Mouse (Mus musculus): ENCODE measurements around the gene Cenpo. TPM values are rescaled to one million over a fixed set of nuclear protein-coding genes. Genes with fewer than 3 reads are reported as not detected.
"Not testable (repeated sequence)": the region's sequence is repeated elsewhere in the genome, so short reads cannot be mapped to it uniquely, and the experiment has no call there.

Gene Cenpo
- polyA plus RNA-seq (2016; fragmentation: Nextera tagmentation; extraction: Ambion mirVana): 16.9 and 18.6 TPM in 2 replicates

GRCm38 (mm10) chr12:4233572-4234508, at the start of gene Cenpo, which contains the start of gene Ptrhd1:
Cenpo (minus strand) TSS chr12:4234294.
Ptrhd1 (plus strand) TSS chr12:4234027.
- Histone ChIP-seq H3K36me3 (peaks cover 16% of the 10 kb centered on the region), H3K4me2 (replicated peaks) (peak within 1 kb of the TSS; percentile 66), H3K9me3 (no peaks in the 10 kb centered on the region), H3K4me1 (peaks cover 18% of the 10 kb centered on the region), H3K4me3 (peak within 1 kb of the TSS; percentile 64), H3K27me3 (no peaks in the 10 kb centered on the region), H3K27ac (replicated peaks) (peak within 1 kb of the TSS; percentile 92), H3K9ac (replicated peaks) (peak within 1 kb of the TSS; percentile 56)
- peak; percentile 99 for ATAC-seq (ENCODE audit: low FRiP score, low read depth)
- under 1% methylated on average over 50 of the region's 50 CpGs for WGBS

- Histone ChIP-seq H3K9ac (replicated peaks) (no peak overlapping the region), H3K4me2 (replicated peaks) (no peak overlapping the region), H3K4me3 (no peak overlapping the region), H3K36me3 (peaks cover 9% of the 10 kb centered on the region), H3K27ac (replicated peaks) (no peak overlapping the region), H3K9me3 (no peaks in the 10 kb centered on the region), H3K4me1 (no peaks in the 10 kb centered on the region), H3K27me3 (no peaks in the 10 kb centered on the region)
- 87% methylated on average over 3 of the region's 3 CpGs for WGBS
- ATAC-seq (ENCODE audit: low FRiP score, low read depth): no peak
Measured at GRCm38 (mm10) chr12:4279878-4280277, 45.8 kb upstream of the Cenpo start.

GRCm38 (mm10) chr12:4278978-4279755, 45.1 kb upstream of the Cenpo start:
- no peak overlapping the region for H3K4me3 ChIP-seq
- H3K9me3 ChIP-seq: no peaks in the 10 kb centered on the region
- WGBS: 85% methylated on average over 3 of the region's 3 CpGs
- H3K4me1 ChIP-seq: no peaks in the 10 kb centered on the region
- H3K27me3 ChIP-seq: no peaks in the 10 kb centered on the region
- peaks cover 15% of the 10 kb centered on the region for H3K36me3 ChIP-seq
- H3K4me2 ChIP-seq (replicated peaks): no peak overlapping the region
- no peak overlapping the region for H3K27ac ChIP-seq (replicated peaks)
- ATAC-seq (ENCODE audit: low FRiP score, low read depth): no peak
- H3K9ac ChIP-seq (replicated peaks): no peak overlapping the region

DNA sequence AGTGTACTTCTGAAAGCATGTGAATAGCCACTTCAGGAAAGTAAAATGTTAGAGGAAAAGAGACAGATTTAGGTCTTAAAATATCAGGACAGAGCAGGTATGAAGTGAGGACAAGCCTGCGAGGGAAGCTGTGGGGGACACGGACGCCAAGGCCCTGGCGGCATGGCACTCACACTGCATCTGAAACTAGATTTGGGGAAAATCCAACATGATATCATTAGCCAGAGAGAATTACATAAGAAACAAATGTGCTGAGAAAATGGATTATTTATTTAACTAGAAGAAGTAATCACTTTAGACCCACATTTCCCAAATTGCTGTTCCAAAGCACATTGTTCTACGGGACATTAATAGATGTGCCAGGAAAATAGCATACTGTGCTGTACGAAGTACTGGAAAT, 37.0 kb upstream of the Cenpo start:
- Histone ChIP-seq H3K36me3 (peaks cover 58% of the 10 kb centered on the region), H3K27me3 (no peaks in the 10 kb centered on the region), H3K4me3 (no peak overlapping the region), H3K9me3 (0 out of 2 replicates have a peak, but pooled peaks cover 4% of the 10 kb centered on the region), H3K4me2 (replicated peaks) (no peak overlapping the region), H3K27ac (replicated peaks) (no peak overlapping the region), H3K9ac (replicated peaks) (no peak overlapping the region), H3K4me1 (no peaks in the 10 kb centered on the region)
- no peak for ATAC-seq (ENCODE audit: low FRiP score, low read depth)
- WGBS: 96% methylated on average over 6 of the region's 6 CpGs

DNA sequence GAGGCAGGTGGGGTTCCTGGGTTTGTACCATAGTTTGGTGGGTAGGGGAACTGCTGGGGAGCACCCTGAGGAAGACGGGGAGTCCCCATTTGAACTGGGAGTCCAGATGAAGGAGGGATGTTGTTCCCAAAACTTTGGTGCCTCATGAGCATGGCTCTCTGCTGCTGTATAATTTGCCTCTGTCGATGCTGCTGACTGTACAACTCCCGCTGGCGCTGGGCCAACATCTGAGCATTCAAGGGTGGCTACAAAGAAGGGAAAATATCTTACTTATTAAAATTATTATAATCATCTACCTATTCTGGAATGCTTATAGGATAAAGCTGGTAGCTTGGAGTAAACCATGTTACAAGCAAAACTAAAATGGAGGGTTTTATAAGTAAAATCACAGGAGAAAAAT, 33.7 kb upstream of the Cenpo start:
- H3K27ac ChIP-seq (replicated peaks): no peak overlapping the region
- ATAC-seq (ENCODE audit: low FRiP score, low read depth): no peak
- peaks cover 40% of the 10 kb centered on the region for H3K36me3 ChIP-seq
- no peaks in the 10 kb centered on the region for H3K4me1 ChIP-seq
- 0 out of 2 replicates have a peak, but pooled peaks cover 4% of the 10 kb centered on the region for H3K9me3 ChIP-seq
- 95% methylated on average over 4 of the region's 4 CpGs for WGBS
- no peaks in the 10 kb centered on the region for H3K27me3 ChIP-seq
- H3K9ac ChIP-seq (replicated peaks): no peak overlapping the region
- H3K4me2 ChIP-seq (replicated peaks): no peak overlapping the region
- no peak overlapping the region for H3K4me3 ChIP-seq

- Histone ChIP-seq H3K9me3 (no peaks in the 10 kb centered on the region), H3K4me2 (replicated peaks) (no peak overlapping the region), H3K9ac (replicated peaks) (no peak overlapping the region), H3K27me3 (no peaks in the 10 kb centered on the region), H3K4me1 (no peaks in the 10 kb centered on the region), H3K36me3 (peaks cover 19% of the 10 kb centered on the region), H3K4me3 (no peak overlapping the region), H3K27ac (replicated peaks) (no peak overlapping the region)
- 92% methylated on average over 16 of the region's 16 CpGs for WGBS
- no peak for ATAC-seq (ENCODE audit: low FRiP score, low read depth)
Measured at GRCm38 (mm10) chr12:4252742-4253655, 18.9 kb upstream of the Cenpo start.

DNA sequence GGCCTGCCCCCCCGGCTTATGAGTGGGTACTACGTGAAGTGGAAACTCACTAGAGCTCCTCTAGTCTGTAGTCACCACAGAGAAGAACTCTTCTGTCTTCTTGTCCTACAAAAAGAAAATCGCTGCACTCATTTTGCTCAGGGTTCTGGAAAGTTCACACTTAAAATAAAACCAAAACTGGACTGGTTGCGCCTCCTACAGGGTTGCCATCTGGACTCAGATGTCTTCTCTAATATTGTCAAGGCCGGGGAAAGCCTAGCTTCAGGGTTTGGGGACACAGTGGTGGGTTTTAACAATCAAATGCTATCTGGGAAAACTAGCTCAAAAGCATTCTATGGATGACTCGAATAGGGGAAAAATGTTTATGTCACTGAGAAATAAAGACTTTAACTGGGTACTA, 15.7 kb upstream of the Cenpo start:
- H3K9me3 ChIP-seq: no peaks in the 10 kb centered on the region
- ATAC-seq (ENCODE audit: low FRiP score, low read depth): no peak
- H3K4me1 ChIP-seq: no peaks in the 10 kb centered on the region
- H3K4me2 ChIP-seq (replicated peaks): no peak overlapping the region
- WGBS: 82% methylated on average over 6 of the region's 6 CpGs
- H3K9ac ChIP-seq (replicated peaks): no peak overlapping the region
- no peak overlapping the region for H3K27ac ChIP-seq (replicated peaks)
- H3K27me3 ChIP-seq: no peaks in the 10 kb centered on the region
- peaks cover 19% of the 10 kb centered on the region for H3K36me3 ChIP-seq
- H3K4me3 ChIP-seq: no peak overlapping the region

GRCm38 (mm10) chr12:4245742-4246141, 11.6 kb upstream of the Cenpo start:
- H3K36me3 ChIP-seq: 0 out of 2 replicates have a peak, but pooled peaks cover 4% of the 10 kb centered on the region
- no peak overlapping the region for H3K4me2 ChIP-seq (replicated peaks)
- H3K4me3 ChIP-seq: no peak overlapping the region

GRCm38 (mm10) chr12:4243805-4244204, 9.7 kb upstream of the Cenpo start:
- ATAC-seq (ENCODE audit: low FRiP score, low read depth): no peak

More at GRCm38 (mm10) chr12:4245742-4246141, 11.6 kb upstream of the Cenpo start:
- Histone ChIP-seq H3K27me3 (no peaks in the 10 kb centered on the region), H3K27ac (replicated peaks) (no peak overlapping the region), H3K9ac (replicated peaks) (no peak overlapping the region), H3K4me1 (no peaks in the 10 kb centered on the region), H3K9me3 (no peaks in the 10 kb centered on the region)
- WGBS: 90% methylated on average over 10 of the region's 10 CpGs
- ATAC-seq (ENCODE audit: low FRiP score, low read depth): no peak

GRCm38 (mm10) chr12:4240281-4240680, 6.2 kb upstream of the Cenpo start:
- H3K4me3 ChIP-seq: not testable (repeated sequence)

More at GRCm38 (mm10) chr12:4243805-4244204, 9.7 kb upstream of the Cenpo start:
- no peaks in the 10 kb centered on the region for H3K27me3 ChIP-seq
- H3K27ac ChIP-seq (replicated peaks): no peak overlapping the region
- H3K36me3 ChIP-seq: 0 out of 2 replicates have a peak, but pooled peaks cover 4% of the 10 kb centered on the region
- H3K4me2 ChIP-seq (replicated peaks): no peak overlapping the region
- H3K9ac ChIP-seq (replicated peaks): no peak overlapping the region
- H3K4me3 ChIP-seq: no peak overlapping the region
- no peaks in the 10 kb centered on the region for H3K9me3 ChIP-seq
- no peaks in the 10 kb centered on the region for H3K4me1 ChIP-seq
- 84% methylated on average over 2 of the region's 2 CpGs for WGBS

DNA sequence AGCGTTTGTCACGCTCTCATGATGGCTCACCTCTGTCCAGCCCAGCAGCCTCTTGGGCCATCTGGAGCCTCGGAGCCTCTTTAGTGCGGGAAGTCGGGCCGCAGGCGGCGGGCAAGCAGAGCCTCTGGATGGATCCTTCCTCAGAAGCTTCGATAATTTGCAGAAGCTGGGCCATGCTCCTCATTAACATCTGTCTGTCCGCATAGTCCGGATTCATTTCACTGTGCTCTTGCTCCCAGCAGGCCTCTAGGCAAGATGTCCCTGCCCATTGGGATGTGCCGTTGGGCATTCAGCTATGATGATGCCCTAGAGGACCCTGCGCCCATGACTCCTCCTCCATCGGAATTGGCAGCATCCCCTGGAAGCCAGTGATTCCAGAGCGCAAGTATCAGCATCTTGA, 3.4 kb upstream of the Cenpo start:
- WGBS: 92% methylated on average over 15 of the region's 15 CpGs
- H3K9me3 ChIP-seq: no peaks in the 10 kb centered on the region
- no peak overlapping the region for H3K27ac ChIP-seq (replicated peaks)
- peaks cover 13% of the 10 kb centered on the region for H3K4me1 ChIP-seq
- H3K27me3 ChIP-seq: no peaks in the 10 kb centered on the region
- ATAC-seq (ENCODE audit: low FRiP score, low read depth): no peak
- no peak overlapping the region for H3K9ac ChIP-seq (replicated peaks)
- no peaks in the 10 kb centered on the region for H3K36me3 ChIP-seq
- no peak overlapping the region for H3K4me3 ChIP-seq
- no peak overlapping the region for H3K4me2 ChIP-seq (replicated peaks)

More at GRCm38 (mm10) chr12:4240281-4240680, 6.2 kb upstream of the Cenpo start:
- H3K27me3 ChIP-seq; H3K9ac ChIP-seq (replicated peaks); H3K9me3 ChIP-seq; ATAC-seq (ENCODE audit: low FRiP score, low read depth); H3K36me3 ChIP-seq; H3K4me1 ChIP-seq; H3K27ac ChIP-seq (replicated peaks); H3K4me2 ChIP-seq (replicated peaks): not testable (repeated sequence)
- WGBS: 67% methylated on average over 8 of the region's 8 CpGs

Measured in midbrain, embryonic 12.5 days (tissue).